Mouse (Mus musculus): ENCODE data around the gene Olfr224.

- TF ChIP-seq CTCF (IDR thresholded peaks at IDR 0.05; ENCODE audit: borderline replicate concordance, control insufficient read depth, extremely low read depth, insufficient read depth, low read length, poor library complexity), result no peak
- no peak for TF ChIP-seq POLR2A (IDR thresholded peaks at IDR 0.05; ENCODE audit: control insufficient read depth, extremely low read depth, insufficient read depth, low read length, poor library complexity)
Measured at GRCm38 (mm10) chr11:58602062-58602461, 31.7 kb upstream of the Olfr224 start.

Measured in thymus, adult 2 months (tissue).